Mouse (Mus musculus): Measurements from ENCODE around the gene Tex19.2.

DNA sequence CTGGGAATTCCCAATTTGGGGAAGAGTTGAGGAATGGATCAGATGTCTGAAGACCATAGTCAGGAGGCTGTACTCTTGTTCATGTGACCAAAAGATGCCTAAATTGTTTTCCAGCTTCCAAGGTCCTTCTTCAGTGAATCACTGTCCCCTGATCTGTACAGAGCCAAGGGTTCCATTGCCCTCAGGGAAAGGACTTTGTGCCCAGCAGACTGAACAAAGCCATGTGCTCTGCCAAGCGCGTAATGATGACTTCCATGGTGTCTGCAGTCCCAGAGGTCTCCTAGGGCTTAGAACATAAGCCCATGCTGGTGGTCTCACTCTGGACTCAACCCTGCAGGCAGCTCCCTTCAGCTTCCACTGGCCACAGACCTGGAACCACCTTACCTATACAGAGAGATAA lies 50.6 kb downstream of the Tex19.2 start:
- no peak for TF ChIP-seq CTCF (IDR thresholded peaks at IDR 0.05; ENCODE audit: borderline replicate concordance, insufficient read depth, low read length)
- no peak for TF ChIP-seq POLR2A (IDR thresholded peaks at IDR 0.05; ENCODE audit: low read depth, low read length)
